Mouse (Mus musculus): ENCODE measurements around the gene Ltbp4.

Ltbp4 gene

DNA sequence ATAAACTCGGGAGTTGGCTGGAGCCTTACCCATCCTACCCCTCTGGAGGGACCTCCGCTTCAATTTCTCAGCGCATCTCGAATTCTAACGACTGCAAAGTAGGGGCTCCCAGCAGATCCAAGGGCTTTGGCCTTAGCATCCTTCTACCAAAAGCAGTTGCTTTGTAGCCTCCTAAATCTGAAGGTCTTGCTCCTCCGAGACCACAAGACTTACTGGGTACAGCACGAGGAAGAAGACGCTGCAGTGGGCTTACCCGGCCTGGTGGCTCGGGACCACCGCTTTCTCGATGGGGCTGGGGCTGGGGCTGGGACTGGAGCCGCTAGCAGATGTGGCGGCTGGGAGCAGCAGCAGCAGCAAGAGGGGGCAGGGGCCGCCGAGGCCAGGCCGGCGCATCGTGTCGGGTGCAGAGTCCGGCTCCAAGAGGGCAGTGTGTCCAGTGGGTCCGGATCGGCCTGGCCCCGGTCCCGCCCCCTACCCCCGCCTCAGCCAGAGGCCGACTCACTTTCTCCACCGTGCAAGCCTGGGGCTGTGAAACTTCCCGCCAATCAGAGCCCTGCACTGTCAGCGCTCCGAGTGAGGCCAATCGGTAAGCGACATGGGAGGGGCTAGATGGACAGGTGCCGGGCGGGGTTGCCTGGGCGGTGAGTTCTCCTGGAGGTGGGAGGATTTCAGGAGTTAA is at the start of gene Ltbp4:
TSS of gene Ltbp4 (minus strand) at position 518 of the 679 bp plus-strand sequence.
- peak in 1 of 2 experiments; percentile 32 for DNase-seq (ENCODE audit: low spot score in 2 of 2)

DNA sequence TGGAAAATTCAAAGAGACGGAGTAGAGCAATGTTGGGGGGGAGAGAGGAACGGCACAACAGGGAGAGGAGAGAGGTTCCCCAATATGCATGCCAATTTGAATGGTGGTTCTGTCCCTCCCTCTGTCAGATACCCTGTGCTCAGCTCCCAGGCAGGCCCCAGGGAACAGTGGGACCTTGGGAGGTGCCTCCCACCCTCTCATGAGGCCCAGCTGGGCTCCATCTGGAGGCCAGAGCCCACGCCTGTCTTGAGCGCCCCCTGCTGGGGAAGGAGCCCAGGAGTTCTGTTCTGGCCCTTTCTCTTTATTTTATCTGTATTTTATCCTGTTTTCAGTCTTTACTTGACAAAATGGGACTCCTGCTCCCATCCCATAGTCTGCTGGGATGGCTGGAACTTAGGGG is 47.2 kb upstream of the Ltbp4 start:
- no peak for DNase-seq (ENCODE audit: low spot score in 2 of 2)

DNA sequence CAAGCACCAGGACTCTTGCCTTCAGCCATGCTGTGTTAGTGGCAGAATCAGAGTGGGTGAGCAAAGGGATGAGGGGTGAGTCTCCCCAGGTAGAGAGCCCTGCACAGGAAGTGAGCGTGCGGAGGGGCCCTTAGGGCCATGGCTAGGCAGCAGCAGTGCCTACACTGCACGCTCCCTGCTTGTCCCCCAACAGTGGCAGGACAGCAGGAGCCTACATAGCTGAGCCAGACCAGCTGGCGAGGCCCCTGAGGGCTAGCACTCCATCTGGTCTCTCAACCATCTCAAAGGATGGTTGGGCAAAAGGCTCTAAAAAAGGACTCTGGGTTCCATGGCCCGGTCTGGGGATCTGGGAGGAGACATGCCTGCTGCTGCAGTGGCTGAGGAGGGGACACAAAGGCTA is 46.6 kb upstream of the Ltbp4 start:
- DNase-seq (ENCODE audit: low spot score in 2 of 2) = no peak

DNA sequence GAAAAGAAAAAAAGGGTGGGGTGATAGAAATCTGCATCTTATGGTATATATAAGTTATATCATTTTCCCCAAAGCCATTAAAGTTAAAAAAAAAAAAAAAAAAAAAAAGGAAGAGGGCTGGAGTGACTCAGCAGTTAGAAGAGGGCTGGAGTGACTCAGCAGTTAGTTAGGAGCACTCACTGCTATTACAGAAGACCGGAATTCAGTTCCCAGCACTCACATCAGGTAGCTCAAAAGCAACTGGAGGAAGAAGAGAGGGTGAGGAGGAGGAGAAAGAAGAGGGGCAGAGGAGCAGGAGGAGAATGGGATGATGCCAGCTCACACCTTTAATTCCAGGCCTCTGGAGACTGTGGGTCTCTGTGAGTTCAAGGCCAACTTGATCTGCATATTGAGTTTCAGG is 45.7 kb upstream of the Ltbp4 start:
- DNase-seq (ENCODE audit: low spot score in 2 of 2) = no peak

DNA sequence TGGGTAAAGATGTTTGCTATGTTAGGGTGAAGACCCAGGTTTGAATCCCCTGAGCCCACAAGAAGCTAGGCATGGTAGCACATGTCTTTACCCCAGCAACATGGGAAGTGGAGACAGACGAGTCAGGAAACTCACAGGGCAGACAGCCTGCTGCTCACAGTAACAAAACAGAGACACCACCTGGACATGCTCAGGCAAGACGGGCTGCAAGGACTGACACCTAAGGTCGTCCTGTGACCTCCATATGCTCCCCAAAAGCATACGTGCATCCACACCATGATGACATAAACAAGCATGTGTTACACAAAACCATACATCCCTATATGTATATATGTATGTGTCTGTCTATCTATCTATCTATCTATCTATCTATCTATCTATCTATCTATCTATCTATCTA is 44.1 kb upstream of the Ltbp4 start:
- no peak for DNase-seq (ENCODE audit: low spot score in 2 of 2)

DNA sequence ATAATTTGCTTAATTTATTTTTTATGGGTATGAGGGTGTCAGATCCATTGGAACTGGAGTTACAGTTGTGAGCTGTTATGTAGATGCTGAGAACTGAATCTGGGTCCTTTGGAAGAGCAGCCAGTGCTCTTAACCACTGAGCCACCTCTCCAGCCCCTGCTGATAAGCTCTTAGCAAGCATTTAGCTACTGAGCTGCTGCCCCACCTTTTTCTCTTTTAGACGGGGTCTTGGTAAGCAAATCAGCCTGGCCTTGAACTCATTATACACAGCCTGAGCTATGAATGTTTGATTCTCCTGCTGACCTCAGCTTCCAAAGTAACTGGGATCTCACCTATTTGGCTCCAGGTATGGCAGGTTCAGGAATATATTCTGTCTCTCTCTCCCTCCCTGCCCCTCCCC is 43.5 kb upstream of the Ltbp4 start:
- DNase-seq (ENCODE audit: low spot score in 2 of 2) = no peak

DNA sequence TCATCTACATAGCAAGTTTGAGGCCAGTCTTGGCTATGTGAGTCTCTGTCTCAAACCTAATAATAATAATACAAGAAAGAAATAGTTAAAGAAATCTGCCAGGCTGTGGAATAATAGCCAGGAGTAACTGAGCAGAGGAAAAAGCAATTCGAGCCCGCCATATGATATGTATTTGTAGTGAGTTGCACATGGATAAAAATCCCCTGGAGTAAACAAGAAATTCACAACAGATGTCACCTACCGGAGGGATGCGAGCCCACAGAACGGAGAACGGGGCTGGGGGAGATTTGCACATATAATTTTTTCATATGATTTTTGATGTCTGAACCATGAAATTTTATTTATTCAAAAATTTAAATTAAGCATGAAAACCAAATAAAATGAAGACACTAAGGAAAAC is 42.3 kb upstream of the Ltbp4 start:
- no peak for DNase-seq (ENCODE audit: low spot score in 2 of 2)

DNA sequence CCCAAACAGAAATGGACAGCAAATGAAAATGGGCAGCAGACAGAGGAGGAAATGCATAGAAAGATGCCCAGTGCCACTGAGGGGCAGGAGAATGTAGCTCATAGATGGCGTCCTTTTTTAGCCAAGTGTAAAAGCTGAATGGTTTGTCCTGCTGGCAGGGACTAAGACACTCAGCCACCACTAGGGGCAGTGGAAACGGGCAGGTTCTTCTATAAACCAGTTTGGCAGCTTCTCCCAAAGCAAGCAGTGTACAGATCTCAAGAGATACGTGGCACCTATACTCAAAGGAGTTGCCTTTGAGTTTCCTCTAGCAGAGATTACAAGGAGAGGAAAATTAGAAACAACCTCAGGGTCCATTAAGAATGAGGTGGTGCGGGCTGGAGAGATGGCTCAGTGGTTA is 40.9 kb upstream of the Ltbp4 start:
- peak in 1 of 2 experiments; percentile 35 for DNase-seq (ENCODE audit: low spot score in 2 of 2)

DNA sequence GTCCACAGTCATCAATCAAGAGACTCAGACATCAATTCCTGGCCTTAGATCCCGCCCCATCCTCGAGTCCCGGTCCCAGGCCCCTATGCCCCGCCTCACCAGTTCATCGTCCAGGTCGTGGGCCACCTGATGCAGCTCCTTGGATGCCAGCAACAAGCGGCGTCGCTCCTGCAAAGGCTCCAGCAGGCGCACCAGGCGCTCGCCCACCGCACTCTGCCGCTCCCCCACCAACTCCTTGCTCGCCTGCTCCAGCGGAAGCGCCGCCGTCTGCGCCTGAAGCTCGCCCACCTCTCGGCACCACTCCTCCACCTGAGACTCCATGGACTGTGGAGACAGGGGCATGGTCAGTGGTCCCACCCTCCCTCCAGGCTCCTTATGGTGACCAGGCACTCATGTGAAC is 37.8 kb upstream of the Ltbp4 start:
- no peak for DNase-seq (ENCODE audit: low spot score in 2 of 2)

DNA sequence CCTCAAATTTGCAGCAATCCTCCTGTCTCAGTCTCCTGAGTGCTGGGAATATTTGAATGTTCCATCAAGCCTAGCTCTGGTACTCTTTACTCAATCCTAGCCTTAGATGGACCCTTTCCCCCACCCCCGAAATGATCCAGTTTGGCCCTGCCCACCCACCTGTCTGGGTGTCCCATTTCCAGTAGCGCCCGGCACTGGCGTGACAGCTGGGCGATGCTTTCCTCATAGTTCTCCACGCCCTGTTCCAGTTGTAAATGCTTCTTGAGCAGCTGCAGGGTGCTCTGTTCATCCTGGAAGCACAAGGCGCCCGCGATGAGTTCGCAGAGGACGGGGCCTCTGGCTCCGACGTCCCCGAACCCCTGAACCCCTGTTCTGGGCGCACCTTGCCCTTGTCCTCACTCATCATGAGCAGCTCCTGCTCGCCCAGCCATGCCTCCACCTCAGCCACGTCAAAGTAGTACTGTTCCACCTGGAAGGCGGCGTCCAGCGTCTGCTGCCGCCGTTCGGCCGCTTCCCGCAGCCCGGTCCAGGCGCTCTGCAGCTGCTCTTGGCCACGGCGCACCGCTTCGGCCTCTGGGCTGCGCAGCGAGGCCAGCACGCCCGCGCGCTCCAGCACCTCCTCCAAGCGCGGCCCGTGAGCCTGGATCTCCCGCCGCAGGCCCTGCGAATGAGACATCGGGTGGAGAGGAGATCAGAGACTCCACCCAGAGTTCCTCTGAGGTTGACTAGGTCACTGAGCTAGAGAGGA is 34.4 kb upstream of the Ltbp4 start:
- DNase-seq (ENCODE audit: low spot score in 2 of 2) = no peak

DNA sequence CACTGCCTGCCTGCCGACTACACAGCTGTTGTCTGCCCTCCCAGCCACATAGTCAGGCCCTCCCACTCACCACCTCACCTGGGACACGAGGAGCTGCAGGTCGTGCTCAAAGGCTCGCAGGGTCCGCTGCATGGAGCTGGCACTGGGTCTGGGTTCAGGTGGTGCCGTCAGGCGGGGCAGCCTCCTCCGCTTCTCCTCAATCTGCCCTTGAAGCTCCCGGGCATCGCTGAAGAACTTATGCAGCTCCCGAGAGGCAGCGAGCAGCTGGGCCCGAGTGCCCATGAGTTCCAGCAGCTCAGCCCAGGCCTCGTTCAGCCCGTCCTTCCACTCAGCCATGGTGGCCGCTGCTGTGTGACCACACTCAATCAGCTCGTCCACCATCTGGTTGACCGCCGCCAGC is 31.6 kb upstream of the Ltbp4 start:
- no peak for DNase-seq (ENCODE audit: low spot score in 2 of 2)

DNA sequence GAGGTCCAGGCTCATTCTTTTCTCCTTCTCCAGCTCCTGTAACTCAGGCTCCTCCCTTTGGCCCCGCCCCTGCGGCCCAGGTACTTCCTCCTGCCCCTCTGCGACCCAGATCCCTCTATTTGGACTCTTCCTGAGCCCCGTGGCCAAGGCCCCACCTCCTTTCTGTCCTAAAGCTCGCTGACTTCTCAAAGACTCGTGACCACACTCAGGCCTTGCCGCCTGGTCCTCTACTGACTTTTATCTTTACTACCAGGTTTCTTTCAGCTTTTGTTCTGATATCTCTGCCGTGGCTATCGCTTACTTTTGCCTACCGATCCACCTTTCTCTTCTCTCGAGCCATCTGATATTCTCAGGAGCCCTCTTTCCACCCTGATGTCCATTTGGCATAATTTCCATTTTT is 30.5 kb upstream of the Ltbp4 start:
- no peak for DNase-seq (ENCODE audit: low spot score in 2 of 2)

DNA sequence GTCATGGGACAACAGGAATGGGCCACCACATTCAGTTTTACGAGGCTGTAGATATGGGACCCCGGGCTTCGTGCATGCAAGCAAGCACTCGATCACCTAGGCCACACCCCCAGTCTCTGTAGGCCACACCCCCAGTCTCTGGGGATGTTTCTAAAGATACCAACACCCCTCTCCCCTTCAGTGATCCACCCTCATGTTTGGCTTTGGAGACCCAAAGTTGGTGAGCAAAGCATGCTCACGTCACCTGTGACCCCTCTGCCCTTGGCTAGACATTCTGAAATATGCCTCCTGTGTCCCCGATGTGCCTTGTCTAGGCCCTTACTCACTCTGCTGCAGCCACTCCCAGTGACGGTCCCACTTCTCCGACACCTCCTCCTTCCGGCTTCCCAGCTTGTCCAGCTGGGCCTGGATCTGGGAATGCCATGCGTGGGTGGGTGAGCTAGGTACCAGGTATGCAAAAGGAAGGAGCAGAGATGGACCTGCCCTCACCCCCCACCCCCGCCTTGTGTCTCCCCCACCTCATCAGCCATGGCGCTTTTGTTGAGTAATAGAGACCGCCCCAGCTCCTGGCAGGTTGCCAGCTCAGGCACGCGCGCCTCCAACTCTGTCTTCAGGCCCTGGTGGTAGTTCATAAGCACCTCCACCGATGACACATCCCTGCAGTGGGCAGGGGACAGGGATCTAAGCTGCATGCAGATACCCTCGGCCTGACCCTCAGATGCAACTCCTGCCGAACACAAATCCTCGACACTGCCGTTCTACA is 28.8 kb upstream of the Ltbp4 start:
- no peak for DNase-seq (ENCODE audit: low spot score in 2 of 2)

DNA sequence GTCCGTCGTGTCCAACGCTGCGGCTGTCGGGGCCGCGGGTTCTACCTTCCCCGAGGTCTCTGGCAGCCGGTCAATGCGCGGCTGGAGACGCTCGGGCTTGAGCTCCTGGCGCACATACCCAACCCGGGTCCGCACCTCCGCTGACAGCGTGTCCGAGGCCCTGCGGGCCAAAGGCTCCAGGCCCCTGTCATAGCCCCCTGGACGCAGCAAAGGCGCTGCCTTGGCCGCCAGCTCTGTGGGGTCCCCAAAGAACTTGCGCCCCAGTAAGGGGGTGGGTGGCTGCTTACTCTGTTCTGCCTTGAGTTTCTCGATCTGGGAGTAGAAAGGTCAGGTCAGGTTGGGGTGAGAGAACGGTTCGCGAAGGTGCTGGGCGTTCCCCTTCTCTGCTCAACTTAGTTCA is 26.9 kb upstream of the Ltbp4 start:
- no peak for DNase-seq (ENCODE audit: low spot score in 2 of 2)

DNA sequence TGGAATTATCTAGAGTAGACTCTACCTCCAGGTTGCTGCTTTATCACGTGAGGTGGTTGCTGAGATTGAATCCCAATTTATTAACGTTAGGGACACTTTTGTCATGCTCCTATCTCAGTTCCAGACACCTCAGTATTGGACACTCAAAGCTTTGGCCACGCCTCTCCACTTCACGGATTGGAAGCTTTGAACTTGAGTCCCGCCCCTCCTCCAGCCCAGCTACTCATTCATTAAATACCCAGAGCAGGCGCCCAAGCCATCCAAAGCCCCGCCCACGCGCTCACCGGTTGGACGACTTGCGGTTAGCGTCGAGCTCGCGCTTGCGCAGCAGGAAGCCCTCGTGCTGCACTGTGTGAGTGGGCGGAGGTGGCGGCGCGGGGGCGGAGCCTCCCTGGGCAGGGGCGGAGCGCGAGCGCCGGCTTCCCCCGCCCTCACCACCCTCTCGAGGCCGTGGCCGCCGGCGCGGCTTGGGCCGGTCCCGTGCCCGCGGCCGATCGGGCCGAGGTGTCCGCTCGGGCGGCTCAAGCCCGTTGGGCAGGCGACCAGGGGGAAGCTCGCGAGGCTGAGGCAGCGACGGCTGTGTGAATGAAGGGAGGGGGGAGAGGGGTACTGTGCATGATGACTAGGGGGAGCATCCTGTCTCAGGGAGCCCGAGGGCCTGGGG is 23.9 kb upstream of the Ltbp4 start:
- DNase-seq (ENCODE audit: low spot score in 2 of 2) = peak; percentile 97 to 98

DNA sequence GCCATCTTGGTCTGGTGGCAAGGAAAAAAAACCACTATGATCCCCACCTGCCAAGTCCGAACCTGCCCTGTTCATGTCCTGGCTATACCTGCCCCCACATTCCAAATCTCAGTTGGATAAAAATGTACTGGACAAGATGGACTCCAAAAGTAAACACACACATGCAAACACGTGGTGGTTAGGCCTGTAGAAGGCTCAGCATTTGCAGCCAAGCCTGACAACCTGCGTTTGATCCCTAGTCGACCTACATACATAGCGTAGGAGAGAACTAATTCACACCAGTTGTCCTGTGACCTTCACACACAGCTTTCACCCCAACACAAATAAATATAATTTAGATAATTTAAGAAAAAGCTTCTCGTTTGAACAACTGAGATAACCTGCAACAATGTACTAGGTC is 23.3 kb upstream of the Ltbp4 start:
- DNase-seq (ENCODE audit: low spot score in 2 of 2) = no peak

DNA sequence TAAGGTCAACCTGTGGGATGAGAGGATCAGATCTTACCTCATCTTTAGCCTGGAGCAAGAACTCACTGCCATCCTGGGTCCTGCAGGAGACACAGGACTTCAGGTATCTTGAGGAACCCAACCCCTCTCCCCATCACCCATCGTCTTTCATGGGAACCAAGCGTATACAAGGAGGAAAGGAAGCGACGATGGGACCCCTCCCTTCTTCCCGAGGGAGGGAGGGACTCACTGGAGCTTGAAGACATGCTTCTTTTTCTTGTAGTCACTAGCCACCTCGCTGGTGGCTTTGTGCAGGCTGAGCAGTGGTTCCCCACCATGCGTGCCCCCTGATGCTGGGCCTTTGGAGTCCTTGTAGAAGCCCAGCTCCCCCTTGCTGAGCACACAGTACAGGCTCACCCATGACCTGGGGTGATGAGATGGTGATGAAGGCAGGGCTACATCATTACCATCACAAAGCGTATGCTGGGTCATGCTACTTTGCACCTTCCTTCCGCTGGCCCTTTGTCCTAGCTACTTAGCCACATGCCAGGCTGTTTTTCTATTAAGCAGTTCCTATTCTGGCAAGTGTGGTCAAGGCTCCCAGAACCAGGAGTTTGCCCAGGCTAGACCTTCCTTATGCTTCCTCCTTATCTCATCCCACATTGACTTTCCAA is 22.3 kb upstream of the Ltbp4 start:
- DNase-seq (ENCODE audit: low spot score in 2 of 2) = no peak

DNA sequence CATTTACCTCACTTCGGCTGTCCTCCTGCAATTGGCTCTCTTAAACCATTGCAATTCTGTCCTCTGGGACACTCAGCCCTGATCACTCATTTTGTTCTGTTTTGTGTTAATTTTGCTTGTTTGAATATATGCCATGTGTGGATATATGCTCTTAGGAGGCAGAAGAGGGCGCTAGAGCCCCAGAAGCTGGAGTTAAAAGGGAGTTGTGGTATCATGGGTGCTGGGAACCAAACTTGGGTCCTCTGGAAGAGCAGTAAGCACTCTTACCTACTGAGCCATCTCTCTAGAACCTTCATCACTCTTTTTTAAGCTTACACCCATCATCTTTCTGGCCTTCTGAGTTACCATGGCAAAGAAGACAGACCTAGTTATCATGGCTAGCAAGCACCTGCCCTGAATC is 21.7 kb upstream of the Ltbp4 start:
- no peak for DNase-seq (ENCODE audit: low spot score in 2 of 2)

DNA sequence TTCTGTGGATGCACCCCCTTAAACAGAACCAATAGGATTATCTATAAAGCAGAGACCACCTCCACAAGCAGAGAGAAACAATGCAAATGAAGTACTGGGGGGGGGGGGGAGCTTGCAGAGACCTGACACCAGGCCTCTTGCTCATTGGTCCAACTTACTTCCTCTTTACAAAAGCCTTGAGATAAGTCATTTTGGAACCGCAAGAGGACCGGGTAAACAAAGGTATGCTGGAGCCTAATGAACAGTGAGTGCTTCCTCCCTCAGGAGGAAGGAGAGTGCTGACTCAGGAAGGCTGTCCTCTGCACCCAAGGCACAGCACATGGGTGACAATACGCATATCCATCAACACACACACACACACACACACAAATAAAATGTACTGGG is 20.1 kb upstream of the Ltbp4 start:
- no peak for DNase-seq (ENCODE audit: low spot score in 2 of 2)

DNA sequence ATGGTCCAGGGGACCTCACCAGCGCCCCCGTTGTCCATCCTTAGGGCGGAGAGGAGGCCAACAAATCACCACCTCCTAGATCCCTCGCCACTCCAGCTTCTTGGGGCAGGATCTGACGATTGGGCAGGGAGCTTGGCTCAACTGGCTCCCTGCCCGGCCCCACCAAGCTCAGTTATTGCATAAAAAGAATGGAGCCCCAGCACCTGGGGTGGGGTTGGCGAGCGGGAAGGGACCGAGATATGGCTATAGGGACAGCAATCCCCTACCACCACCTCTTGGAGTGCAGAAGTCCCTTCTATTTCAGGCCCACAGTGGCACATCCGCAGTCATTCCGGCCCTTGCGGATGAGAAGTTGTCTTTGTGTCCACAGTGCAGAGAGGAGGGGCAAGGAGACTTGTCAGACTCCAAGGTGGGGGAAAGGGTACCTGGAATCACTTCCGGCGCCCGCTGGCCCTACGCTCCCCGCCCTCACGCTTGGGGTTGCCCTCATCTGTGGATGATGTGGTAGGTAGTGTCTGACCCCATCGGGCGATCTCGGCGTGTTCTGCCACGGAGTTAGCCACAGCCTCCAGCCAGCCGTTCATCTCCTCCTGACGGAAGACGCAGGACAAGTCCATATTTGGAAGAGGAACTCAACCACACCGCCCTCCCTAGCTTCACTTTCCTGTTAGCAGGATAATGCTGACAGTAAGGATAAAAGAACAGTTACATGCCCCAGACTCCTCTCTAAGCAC is 19.5 kb upstream of the Ltbp4 start, which contains the start of gene Gm20479:
TSS of gene Gm20479 (minus strand) at position 559 of the 734 bp plus-strand sequence.
- peak in 1 of 2 experiments; percentile 44 for DNase-seq (ENCODE audit: low spot score in 2 of 2)

DNA sequence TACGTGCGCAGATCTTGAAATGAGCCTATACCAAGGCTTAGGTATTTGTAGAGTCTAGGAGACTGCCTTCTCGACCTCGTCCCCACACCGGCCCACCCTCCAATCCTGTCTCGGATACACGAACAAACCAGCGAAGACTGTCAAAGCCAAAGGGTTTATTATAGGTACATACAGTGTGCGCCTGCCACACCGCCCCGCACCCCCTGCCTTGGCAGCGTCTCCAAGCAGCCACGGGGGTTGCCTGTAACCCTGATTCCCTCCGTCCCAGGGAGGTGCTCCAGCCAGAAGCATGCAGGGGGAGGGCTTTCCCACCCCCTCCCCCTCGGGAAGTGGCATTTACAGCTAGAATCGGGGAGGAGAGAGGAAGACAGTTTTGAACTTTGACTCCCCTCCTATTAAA is 18.8 kb upstream of the Ltbp4 start:
- DNase-seq (ENCODE audit: low spot score in 2 of 2) = peak in 1 of 2 experiments; percentile 46
